Mouse (Mus musculus) lung, postnatal 25 days (tissue): ENCODE measurements at regions not wholly inside any gene's neighbourhood (a gene's known extent, or its start where the extent isn't known, plus 50 kb on each side); places are given as distances from the start of the nearest gene placed in this dataset.

Source experiments
- DNase-seq: peaks from one replicate; pipeline ENCODE4 v3.0.0; 2022; ENCODE audit warnings: low spot score

- peak; percentile 52 for DNase-seq
These were observed 188.2 kb upstream of the Krr1 start for GRCm38 (mm10) chr10:111784065-111784853.

- no peak for DNase-seq
These were observed 185.3 kb upstream of the Krr1 start for GRCm38 (mm10) chr10:111787175-111787574.

GRCm38 (mm10) chr10:111789264-111789663 is 183.2 kb upstream of the Krr1 start:
- DNase-seq, result no peak

GRCm38 (mm10) chr10:111790911-111791310 is 181.6 kb upstream of the Krr1 start:
- no peak for DNase-seq

GRCm38 (mm10) chr10:111795056-111795455 is 177.4 kb upstream of the Krr1 start:
- DNase-seq, result peak; percentile 70

- no peak for DNase-seq
These were observed 176.7 kb upstream of the Krr1 start for GRCm38 (mm10) chr10:111795756-111796155.

GRCm38 (mm10) chr10:111798851-111799281 is 173.6 kb upstream of the Krr1 start:
- no peak for DNase-seq

GRCm38 (mm10) chr10:111799850-111800589 is 172.4 kb upstream of the Krr1 start:
- no peak for DNase-seq

GRCm38 (mm10) chr10:111800590-111800935 is 171.9 kb upstream of the Krr1 start:
- no peak for DNase-seq

GRCm38 (mm10) chr10:111801021-111801793 is 171.3 kb upstream of the Krr1 start:
- DNase-seq, result no peak

GRCm38 (mm10) chr10:111801794-111802359 is 170.6 kb upstream of the Krr1 start:
- no peak for DNase-seq

GRCm38 (mm10) chr10:111806333-111806732 is 166.1 kb upstream of the Krr1 start:
- DNase-seq, result no peak

- no peak for DNase-seq
These were observed 165.5 kb upstream of the Krr1 start for GRCm38 (mm10) chr10:111806916-111807315.

GRCm38 (mm10) chr10:111813736-111814135 is 158.7 kb upstream of the Krr1 start:
- no peak for DNase-seq

GRCm38 (mm10) chr10:111814648-111815047 is 157.8 kb upstream of the Krr1 start:
- DNase-seq, result no peak

GRCm38 (mm10) chr10:111815160-111815559 is 157.3 kb upstream of the Krr1 start:
- no peak for DNase-seq

- no peak for DNase-seq
These were observed 156.5 kb upstream of the Krr1 start for GRCm38 (mm10) chr10:111815821-111816599.

- no peak for DNase-seq
These were observed 152.6 kb upstream of the Krr1 start for GRCm38 (mm10) chr10:111819755-111820451.

GRCm38 (mm10) chr10:111824820-111825219 is 147.6 kb upstream of the Krr1 start:
- no peak for DNase-seq

GRCm38 (mm10) chr10:111826033-111826754 is 146.3 kb upstream of the Krr1 start:
- DNase-seq, result no peak
